Mouse (Mus musculus) ES-Bruce4 (cell line): ENCODE data around the gene AB124611.
A peak's percentile ranks its signal among the peaks of the same experiment; 100 is the strongest.

Source experiments
- CTCF ChIP-seq: IDR thresholded peaks from one replicate; pipeline ENCODE4 v1.8.1; 2011; ENCODE audit warnings: low read depth, low read length
- EP300 ChIP-seq: IDR thresholded peaks from 2 replicates; pipeline ENCODE4 v1.6.1; 2011; ENCODE audit warnings: low read depth, low read length; ENCODE audit not compliant: insufficient read depth
- POLR2A ChIP-seq: IDR thresholded peaks from one replicate; pipeline ENCODE4 v1.8.1; 2011; ENCODE audit warnings: low read length; ENCODE audit not compliant: insufficient read depth

DNA sequence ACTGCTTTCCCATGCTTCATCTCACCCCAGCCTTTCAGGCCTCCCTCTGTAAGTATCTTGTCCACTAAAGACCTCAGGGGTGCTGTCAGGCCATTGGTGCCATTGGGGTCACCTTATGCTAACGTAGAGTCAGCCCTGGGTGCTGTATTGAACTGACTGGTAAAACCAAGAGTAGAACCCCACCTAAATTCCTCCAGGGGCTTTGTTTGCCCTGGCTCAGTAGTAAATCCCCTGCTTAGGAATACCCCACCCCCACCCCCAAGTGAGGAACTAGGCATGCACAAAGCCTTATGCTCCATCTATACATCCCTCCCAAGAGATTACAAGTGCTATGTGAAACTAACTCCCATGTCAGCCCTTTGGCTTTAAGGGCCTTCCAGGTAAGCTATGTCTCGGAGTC, 31.6 kb downstream of the AB124611 start:
- TF ChIP-seq POLR2A = no peak
- no peak for TF ChIP-seq CTCF
- TF ChIP-seq EP300 = 0 out of 2 replicates have a peak, but pooled peaks have one; percentile 6
